Mouse (Mus musculus): ENCODE results near the gene Anapc13.

Gene Anapc13

GRCm38 (mm10) chr9:102631589-102632147, 5.6 kb downstream of the Anapc13 start:
- no peak for DNase-seq (ENCODE audit: low spot score)

GRCm38 (mm10) chr9:102632173-102632572, 6.1 kb downstream of the Anapc13 start:
- no peak for DNase-seq (ENCODE audit: low spot score)

GRCm38 (mm10) chr9:102632923-102633537, 6.9 kb downstream of the Anapc13 start:
- peak; percentile 76 for DNase-seq (ENCODE audit: low spot score)

GRCm38 (mm10) chr9:102634453-102634852, 8.4 kb downstream of the Anapc13 start:
- no peak for DNase-seq (ENCODE audit: low spot score)

GRCm38 (mm10) chr9:102636553-102636952, 10.5 kb downstream of the Anapc13 start:
- peak; percentile 65 for DNase-seq (ENCODE audit: low spot score)

- no peak for DNase-seq (ENCODE audit: low spot score)
Observed at GRCm38 (mm10) chr9:102637115-102637514, 11.0 kb downstream of the Anapc13 start.

- no peak for DNase-seq (ENCODE audit: low spot score)
Observed at GRCm38 (mm10) chr9:102638963-102639362, 12.9 kb downstream of the Anapc13 start.

GRCm38 (mm10) chr9:102639510-102639909, 13.4 kb downstream of the Anapc13 start:
- no peak for DNase-seq (ENCODE audit: low spot score)

- DNase-seq (ENCODE audit: low spot score), result no peak
Observed at GRCm38 (mm10) chr9:102641531-102641930, 15.4 kb downstream of the Anapc13 start.

GRCm38 (mm10) chr9:102643071-102643485, 17.0 kb downstream of the Anapc13 start:
- no peak for DNase-seq (ENCODE audit: low spot score)

- DNase-seq (ENCODE audit: low spot score), result no peak
Observed at GRCm38 (mm10) chr9:102643486-102644101, 17.5 kb downstream of the Anapc13 start.

GRCm38 (mm10) chr9:102645119-102645695, 19.1 kb downstream of the Anapc13 start:
- DNase-seq (ENCODE audit: low spot score), result no peak

GRCm38 (mm10) chr9:102647010-102647409, 20.9 kb downstream of the Anapc13 start:
- no peak for DNase-seq (ENCODE audit: low spot score)

- DNase-seq (ENCODE audit: low spot score), result no peak
Observed at GRCm38 (mm10) chr9:102649917-102650527, 23.9 kb downstream of the Anapc13 start.

GRCm38 (mm10) chr9:102650637-102651036, 24.5 kb downstream of the Anapc13 start:
- no peak for DNase-seq (ENCODE audit: low spot score)

GRCm38 (mm10) chr9:102651199-102651720, 25.2 kb downstream of the Anapc13 start:
- DNase-seq (ENCODE audit: low spot score), result no peak

- no peak for DNase-seq (ENCODE audit: low spot score)
Observed at GRCm38 (mm10) chr9:102656355-102657095, 30.4 kb downstream of the Anapc13 start.

GRCm38 (mm10) chr9:102668115-102668514, 42.0 kb downstream of the Anapc13 start:
- DNase-seq (ENCODE audit: low spot score), result no peak

GRCm38 (mm10) chr9:102668906-102669305, 42.8 kb downstream of the Anapc13 start:
- no peak for DNase-seq (ENCODE audit: low spot score)

- no peak for DNase-seq (ENCODE audit: low spot score)
Observed at GRCm38 (mm10) chr9:102673381-102673780, 47.3 kb downstream of the Anapc13 start.

GRCm38 (mm10) chr9:102675922-102676321, 49.8 kb downstream of the Anapc13 start:
- no peak for DNase-seq (ENCODE audit: low spot score)

GRCm38 (mm10) chr9:102681470-102681869, 55.4 kb downstream of the Anapc13 start:
- DNase-seq (ENCODE audit: low spot score), result no peak

Measured in layer of hippocampus, adult 11-12 months (tissue).